Mouse (Mus musculus) kidney, adult 2 months (tissue): Measurements from ENCODE around the gene Rab11b. TPM values are rescaled to one million over a fixed set of nuclear protein-coding genes. Genes with fewer than 3 reads are reported as not detected.

Source experiments
- DNase-seq: peaks from one replicate; pipeline ENCODE4 v3.0.0; 2021
- H3K27ac ChIP-seq: fragments of 200-500 bp; 2 replicates; pipeline ENCODE4 v1.5.1; 2012; ENCODE audit warnings: low read depth, low read length, control low read depth, inconsistent platforms; ENCODE audit not compliant: insufficient read depth
- H3K27me3 ChIP-seq: fragments of 200-500 bp; replicated peaks from 2 replicates; pipeline ENCODE4 v1.6.1; 2012; ENCODE audit warnings: mild to moderate bottlenecking, moderate library complexity, low read length, inconsistent platforms; ENCODE audit not compliant: control insufficient read depth, insufficient read depth
- H3K36me3 ChIP-seq: fragments of 200-500 bp; 2 replicates; pipeline ENCODE4 v1.6.1; 2012; ENCODE audit warnings: mild to moderate bottlenecking, moderate library complexity, low read length, inconsistent platforms; ENCODE audit not compliant: control insufficient read depth, insufficient read depth
- H3K4me1 ChIP-seq: fragments of 200-500 bp; 2 replicates; pipeline ENCODE4 v1.6.1; 2011; ENCODE audit warnings: low read length; ENCODE audit not compliant: control insufficient read depth, insufficient read depth
- H3K4me3 ChIP-seq: fragments of 200-500 bp; 2 replicates; pipeline ENCODE4 v1.5.1; 2011; ENCODE audit warnings: mild to moderate bottlenecking, low read depth, low read length, control low read depth; ENCODE audit not compliant: insufficient read depth
- CTCF ChIP-seq: fragments of 200-500 bp; conservative IDR thresholded peaks from 2 replicates; pipeline ENCODE4 v1.5.1; 2011; ENCODE audit warnings: low read depth, mild to moderate bottlenecking, control low read depth, low read length, moderate library complexity, mixed read lengths; ENCODE audit not compliant: insufficient read depth, insufficient read length
- POLR2A ChIP-seq: fragments of 200-500 bp; IDR thresholded peaks from one replicate; pipeline ENCODE4 v1.6.1; 2011; ENCODE audit warnings: low read depth, low read length, control low read depth
- WGBS: fragments of 180-500 bp; shearing (Covaris S2); methylation state at CpG from one replicate; pipeline ENCODE4 v1.1.7; 2018; 5-methylcytosine and 5-hydroxymethylcytosine counted together
- polyA plus RNA-seq: library from polyadenylated mRNA; depleted of rRNA; stranded (reverse); fragments of >200 nt; gene quantifications from 2 replicates; pipeline ENCODE4 v1.2.3, GENCODE M21; 2012; rRNA removed

Rab11b gene
- 291 and 303 TPM in 2 replicates for polyA plus RNA-seq

GRCm38 (mm10) chr17:33760255-33761165 lies at the start of gene Rab11b:
Gene Rab11b (minus strand): TSS chr17:33760530.
- peaks cover 34% of the 10 kb centered on the region for H3K4me1 ChIP-seq
- TF ChIP-seq POLR2A (no peak), CTCF (no peak)
- peak within 1 kb of the TSS; percentile 76 for H3K4me3 ChIP-seq
- H3K36me3 ChIP-seq, result no peaks in the 10 kb centered on the region
- peak; percentile 100 for DNase-seq
- no peaks in the 10 kb centered on the region for H3K27me3 ChIP-seq
- WGBS, result 2% methylated on average over 35 of the region's 35 CpGs
- H3K27ac ChIP-seq, result peak within 1 kb of the TSS; percentile 98

GRCm38 (mm10) chr17:33808192-33808591 lies 47.9 kb upstream of the Rab11b start:
- no peaks in the 10 kb centered on the region for H3K27me3 ChIP-seq
- WGBS, result 49% methylated on average over 10 of the region's 10 CpGs
- no peaks in the 10 kb centered on the region for H3K36me3 ChIP-seq
- no peak overlapping the region for H3K27ac ChIP-seq
- H3K4me1 ChIP-seq, result no peaks in the 10 kb centered on the region; the same call in 1 of the 2 replicates
- TF ChIP-seq CTCF, result no peak
- TF ChIP-seq POLR2A, result no peak
- no peak for DNase-seq
- no peak overlapping the region for H3K4me3 ChIP-seq

GRCm38 (mm10) chr17:33807181-33807888 lies 47.0 kb upstream of the Rab11b start:
- Histone ChIP-seq H3K27me3 (no peaks in the 10 kb centered on the region), H3K27ac (no peak overlapping the region), H3K4me1 (no peaks in the 10 kb centered on the region; the same call in 1 of the 2 replicates), H3K4me3 (no peak overlapping the region), H3K36me3 (no peaks in the 10 kb centered on the region)
- no peak for DNase-seq
- 32% methylated on average over 8 of the region's 9 CpGs for WGBS
- TF ChIP-seq POLR2A (no peak), CTCF (no peak)

GRCm38 (mm10) chr17:33804745-33805144 lies 44.4 kb upstream of the Rab11b start:
- no peak overlapping the region for H3K4me3 ChIP-seq
- H3K4me1 ChIP-seq, result no peaks in the 10 kb centered on the region
- 53% methylated on average over 1 of the region's 1 CpGs for WGBS
- no peaks in the 10 kb centered on the region for H3K27me3 ChIP-seq
- no peak for DNase-seq
- TF ChIP-seq POLR2A (no peak), CTCF (no peak)
- H3K36me3 ChIP-seq, result no peaks in the 10 kb centered on the region
- H3K27ac ChIP-seq, result no peak overlapping the region

- no peak for DNase-seq
- no peak for TF ChIP-seq POLR2A
- TF ChIP-seq CTCF, result no peak
- Histone ChIP-seq H3K27me3 (no peaks in the 10 kb centered on the region), H3K36me3 (no peaks in the 10 kb centered on the region), H3K4me3 (no peak overlapping the region), H3K4me1 (no peaks in the 10 kb centered on the region), H3K27ac (no peak overlapping the region)
- WGBS, result 67% methylated on average over 4 of the region's 4 CpGs
Observed at GRCm38 (mm10) chr17:33804205-33804604, 43.9 kb upstream of the Rab11b start.

DNA sequence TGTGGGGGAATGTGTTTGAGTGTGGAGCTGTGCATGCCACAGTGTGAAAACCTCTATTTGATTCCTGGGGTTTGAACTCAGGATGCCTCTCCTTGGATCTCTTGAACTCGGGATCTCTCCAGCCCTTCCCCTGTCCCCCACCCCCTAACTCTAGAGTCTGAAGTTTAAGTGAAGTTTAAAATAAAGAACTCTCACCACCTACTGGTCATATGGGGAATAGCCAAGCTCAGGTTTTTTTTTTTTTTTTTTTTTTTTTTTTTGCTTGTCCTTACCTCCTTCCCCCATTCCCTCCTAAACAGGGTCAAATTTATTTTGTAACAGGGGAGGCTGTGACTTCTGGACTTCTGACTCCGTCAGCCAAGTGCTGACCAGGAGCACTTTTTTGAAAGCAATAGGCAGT lies 41.9 kb upstream of the Rab11b start:
- DNase-seq, result no peak
- Histone ChIP-seq H3K27ac (no peak overlapping the region), H3K4me3 (no peak overlapping the region), H3K27me3 (no peaks in the 10 kb centered on the region), H3K36me3 (no peaks in the 10 kb centered on the region), H3K4me1 (no peaks in the 10 kb centered on the region)
- 0% methylated on average over 2 of the region's 2 CpGs for WGBS
- TF ChIP-seq POLR2A, result no peak
- 0 out of 2 replicates have a peak, but pooled peaks have one; percentile 16 for TF ChIP-seq CTCF

DNA sequence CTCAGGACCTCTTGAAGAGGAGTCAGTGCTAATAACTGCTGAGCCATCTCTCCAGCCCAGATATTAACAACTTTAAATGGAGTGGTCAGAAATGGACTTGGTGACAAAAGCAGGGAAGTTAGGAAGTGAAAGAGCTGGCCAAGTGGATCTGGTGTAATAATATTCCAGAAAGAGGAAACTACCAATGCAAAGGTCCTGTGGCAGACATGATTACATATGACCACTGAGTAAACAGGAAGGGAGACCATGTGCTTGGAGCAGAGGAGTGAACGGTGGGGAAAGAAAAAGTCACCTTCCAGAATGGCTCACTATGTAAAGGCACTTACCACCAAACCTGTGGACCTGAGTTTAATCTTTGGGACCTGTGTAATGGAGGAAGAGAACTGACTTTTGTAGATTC lies 38.9 kb upstream of the Rab11b start:
- DNase-seq, result no peak
- H3K36me3 ChIP-seq, result no peaks in the 10 kb centered on the region
- WGBS, result 53% methylated on average over 1 of the region's 1 CpGs
- H3K27ac ChIP-seq, result no peak overlapping the region
- no peaks in the 10 kb centered on the region for H3K27me3 ChIP-seq
- no peaks in the 10 kb centered on the region for H3K4me1 ChIP-seq
- TF ChIP-seq CTCF, result no peak
- no peak for TF ChIP-seq POLR2A
- H3K4me3 ChIP-seq, result no peak overlapping the region
